Mouse (Mus musculus): ENCODE measurements around the gene Vinac1. TPM values are rescaled to one million over a fixed set of nuclear protein-coding genes. Genes with fewer than 3 reads are reported as not detected.

Gene Vinac1
- not detected for polyA plus RNA-seq (2014; fragmentation: Illumina TruSeq; extraction: RNeasy Lipid Tissue Mini Kit (QIAGEN cat#74804); ENCODE audit: low read depth, low replicate concordance)

GRCm38 (mm10) chr2:129047811-129048210, at the start of gene Vinac1:
Gene Vinac1, minus strand, starts transcription at chr2:129048172.

GRCm38 (mm10) chr2:129065437-129066282, 17.7 kb upstream of the Vinac1 start, which contains the start of gene Ttl:
Gene Ttl, plus strand, starts transcription at chr2:129065942.

Other genes starting within 250 kb of the Vinac1 start
- gene Tmem87b, start 230.1 kb downstream of the Vinac1 start, polyA plus RNA-seq (2014; fragmentation: Illumina TruSeq; extraction: RNeasy Lipid Tissue Mini Kit (QIAGEN cat#74804); ENCODE audit: low read depth, low replicate concordance): 22.0 TPM
- 0.29 TPM for gene Fbln7, start 185.2 kb downstream of the Vinac1 start, polyA plus RNA-seq (2014; fragmentation: Illumina TruSeq; extraction: RNeasy Lipid Tissue Mini Kit (QIAGEN cat#74804); ENCODE audit: low read depth, low replicate concordance)
- gene Zc3h8, start 104.1 kb downstream of the Vinac1 start, polyA plus RNA-seq (2014; fragmentation: Illumina TruSeq; extraction: RNeasy Lipid Tissue Mini Kit (QIAGEN cat#74804); ENCODE audit: low read depth, low replicate concordance): 4.0 TPM
- 3.1 TPM for gene Zc3h6, start 80.8 kb downstream of the Vinac1 start, polyA plus RNA-seq (2014; fragmentation: Illumina TruSeq; extraction: RNeasy Lipid Tissue Mini Kit (QIAGEN cat#74804); ENCODE audit: low read depth, low replicate concordance)
- gene Gm10762, start 80.4 kb downstream of the Vinac1 start, polyA plus RNA-seq (2014; fragmentation: Illumina TruSeq; extraction: RNeasy Lipid Tissue Mini Kit (QIAGEN cat#74804); ENCODE audit: low read depth, low replicate concordance): 8.3 TPM
- gene Ttl, start 17.8 kb upstream of the Vinac1 start, polyA plus RNA-seq (2014; fragmentation: Illumina TruSeq; extraction: RNeasy Lipid Tissue Mini Kit (QIAGEN cat#74804); ENCODE audit: low read depth, low replicate concordance): 2.0 TPM
- 2.2 TPM for gene Polr1b, start 52.8 kb upstream of the Vinac1 start, polyA plus RNA-seq (2014; fragmentation: Illumina TruSeq; extraction: RNeasy Lipid Tissue Mini Kit (QIAGEN cat#74804); ENCODE audit: low read depth, low replicate concordance)
- gene Chchd5, start 81.5 kb upstream of the Vinac1 start, polyA plus RNA-seq (2014; fragmentation: Illumina TruSeq; extraction: RNeasy Lipid Tissue Mini Kit (QIAGEN cat#74804); ENCODE audit: low read depth, low replicate concordance): 6.2 TPM
- gene Slc20a1, start 150.6 kb upstream of the Vinac1 start, polyA plus RNA-seq (2014; fragmentation: Illumina TruSeq; extraction: RNeasy Lipid Tissue Mini Kit (QIAGEN cat#74804); ENCODE audit: low read depth, low replicate concordance): 17.5 TPM
- gene Ckap2l, start 249.0 kb upstream of the Vinac1 start, polyA plus RNA-seq (2014; fragmentation: Illumina TruSeq; extraction: RNeasy Lipid Tissue Mini Kit (QIAGEN cat#74804); ENCODE audit: low read depth, low replicate concordance): 0.16 TPM